In the genomic region with DNA sequence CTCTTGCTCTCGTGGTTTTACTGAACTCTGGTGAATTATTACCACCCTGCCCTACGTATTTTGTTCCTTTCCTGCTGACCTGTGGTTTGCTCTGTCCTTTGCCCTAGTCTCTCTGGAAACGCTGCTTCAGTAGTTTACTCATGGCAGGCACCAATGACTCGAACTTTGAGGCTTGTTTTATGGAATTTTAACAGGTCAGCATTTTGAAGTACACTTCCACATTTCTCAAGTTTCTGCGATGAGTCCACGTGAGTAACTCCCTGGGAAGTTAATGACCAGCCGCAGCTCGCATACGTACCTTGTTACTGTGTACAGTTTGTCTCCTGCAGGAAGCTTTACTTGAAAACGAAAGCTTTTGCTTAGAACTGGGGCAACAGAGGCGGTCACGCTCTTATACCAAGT, we compare ENCODE assay signal across 8 mouse cellular contexts. TPM values are rescaled to one million over a fixed set of nuclear protein-coding genes. Genes with fewer than 3 reads are reported as not detected.
DNase-seq lines count a peak whose midpoint lies in the region; ATAC-seq lines count a peak whose summit lies in the region.

No protein-coding gene starts in this region.

- WGBS in limb, embryonic 11.5 days, result 35% methylated on average over 12 of the region's 12 CpGs
- 60% methylated on average over 12 of the region's 12 CpGs for WGBS in limb, embryonic 10.5 days
- WGBS in limb, embryonic 15.5 days, result 19% methylated on average over 12 of the region's 12 CpGs
- WGBS in stomach, embryonic 14.5 days, result 27% methylated on average over 12 of the region's 12 CpGs

- H3K9me3 ChIP-seq in limb, embryonic 11.5 days (ENCODE audit: control insufficient read depth, low read length), result no peaks in the 10 kb centered on the region
- no peaks in the 10 kb centered on the region for H3K9me3 ChIP-seq in limb, embryonic 10.5 days (replicated peaks)
- H3K9me3 ChIP-seq in limb, embryonic 15.5 days, result no peaks in the 10 kb centered on the region
- no peaks in the 10 kb centered on the region for H3K9me3 ChIP-seq in stomach, embryonic 14.5 days (ENCODE audit: control insufficient read depth, low read depth, low read length)

- no peak for ATAC-seq in limb, embryonic 11.5 days (ENCODE audit: insufficient number of reproducible peaks, low FRiP score, low TSS enrichment, low read depth)
- ATAC-seq in granulocyte monocyte progenitor cell, adult 5-6 weeks (replicated peaks; ENCODE audit: poor library complexity, severe bottlenecking), result peak; percentile 67
- no peak for ATAC-seq in limb, embryonic 15.5 days (ENCODE audit: insufficient number of reproducible peaks, low FRiP score, low TSS enrichment, low read depth)
- ATAC-seq in stomach, embryonic 14.5 days (ENCODE audit: insufficient number of reproducible peaks, insufficient read depth, low FRiP score, low read depth), result no peak

- no peak overlapping the region for H3K27ac ChIP-seq in limb, embryonic 11.5 days (replicated peaks; ENCODE audit: low read depth, low read length)
- H3K27ac ChIP-seq in limb, embryonic 10.5 days, result no peak overlapping the region
- no peak overlapping the region for H3K27ac ChIP-seq in limb, embryonic 15.5 days
- peak overlapping the region; percentile 39; the same call in 1 of the 2 replicates for H3K27ac ChIP-seq in stomach, embryonic 14.5 days (ENCODE audit: low read length)

- no peak overlapping the region for H3K9ac ChIP-seq in limb, embryonic 11.5 days (ENCODE audit: low read length)
- H3K9ac ChIP-seq in limb, embryonic 15.5 days, result no peak overlapping the region
- no peak overlapping the region for H3K9ac ChIP-seq in stomach, embryonic 14.5 days (replicated peaks; ENCODE audit: low read depth, low read length)

- H3K4me2 ChIP-seq in limb, embryonic 11.5 days (ENCODE audit: low read depth, severe bottlenecking), result no peak overlapping the region
- H3K4me2 ChIP-seq in limb, embryonic 15.5 days, result peak overlapping the region; percentile 22; the same call in 1 of the 2 replicates
- peak overlapping the region; percentile 17; the same call in 1 of the 2 replicates for H3K4me2 ChIP-seq in stomach, embryonic 14.5 days (replicated peaks; ENCODE audit: low read depth, low read length)

- H3K27me3 ChIP-seq in limb, embryonic 11.5 days (ENCODE audit: control insufficient read depth, insufficient read depth, low read length), result no peaks in the 10 kb centered on the region
- no peaks in the 10 kb centered on the region for H3K27me3 ChIP-seq in limb, embryonic 10.5 days (ENCODE audit: low read depth, poor library complexity, severe bottlenecking)
- H3K27me3 ChIP-seq in limb, embryonic 15.5 days, result no peaks in the 10 kb centered on the region
- H3K27me3 ChIP-seq in stomach, embryonic 14.5 days (ENCODE audit: control insufficient read depth, insufficient read depth, low read length), result no peaks in the 10 kb centered on the region

- H3K4me3 ChIP-seq in limb, embryonic 11.5 days (ENCODE audit: low read depth, low read length), result no peak overlapping the region
- H3K4me3 ChIP-seq in limb, embryonic 10.5 days, result no peak overlapping the region
- no peak overlapping the region for H3K4me3 ChIP-seq in limb, embryonic 15.5 days
- H3K4me3 ChIP-seq in stomach, embryonic 14.5 days (ENCODE audit: low read depth, low read length), result no peak overlapping the region

- peak; percentile 22 for DNase-seq in limb, embryonic 11.5 days (ENCODE audit: low spot score)
- DNase-seq in limb, embryonic 10.5 days (ENCODE audit: low spot score), result no peak
- no peak for DNase-seq in thymus, postnatal 25 days
- DNase-seq in left cerebral cortex, postnatal 10 days (ENCODE audit: extremely low spot score in 1 of 2, low spot score in 2 of 2), result no peak
- no peak for DNase-seq in gastrocnemius, adult 8-10 months (ENCODE audit: low spot score in 2 of 2)

- intact Hi-C loops in left cerebral cortex, postnatal 10 days (cut with DNase I), result no loop called here

- H3K4me1 ChIP-seq in limb, embryonic 11.5 days (ENCODE audit: control insufficient read depth, insufficient read depth, low read length), result no peaks in the 10 kb centered on the region
- H3K4me1 ChIP-seq in limb, embryonic 10.5 days, result no peaks in the 10 kb centered on the region
- no peaks in the 10 kb centered on the region for H3K4me1 ChIP-seq in limb, embryonic 15.5 days
- 0 out of 2 replicates have a peak, but pooled peaks cover 2% of the 10 kb centered on the region for H3K4me1 ChIP-seq in stomach, embryonic 14.5 days (ENCODE audit: control insufficient read depth, insufficient read depth, low read length)

- H3K36me3 ChIP-seq in limb, embryonic 11.5 days (ENCODE audit: control insufficient read depth, insufficient read depth, low read length), result no peaks in the 10 kb centered on the region
- H3K36me3 ChIP-seq in limb, embryonic 10.5 days, result no peaks in the 10 kb centered on the region
- no peaks in the 10 kb centered on the region for H3K36me3 ChIP-seq in limb, embryonic 15.5 days
- H3K36me3 ChIP-seq in stomach, embryonic 14.5 days (ENCODE audit: control insufficient read depth, insufficient read depth, low read length), result no peaks in the 10 kb centered on the region

RNA-seq across cellular contexts. Expression of a gene that starts 2.9 kb away (rescaled TPM):
- polyA plus RNA-seq in limb, embryonic 11.5 days (2014; fragmentation: Nextera tagmentation; extraction: Ambion mirVana), result not detected in 2 replicates
- polyA plus RNA-seq in limb, embryonic 10.5 days (2016; fragmentation: Nextera tagmentation; extraction: Ambion mirVana), result 0.10 TPM in 1 of 2 replicates, not detected in the other
- total RNA-seq in granulocyte monocyte progenitor cell, adult 5-6 weeks (2014; fragmentation: Nextera tagmentation), result not detected in 2 replicates
- total RNA-seq in granulocyte monocyte progenitor cell, adult 5-6 weeks (2017), result 0.62 and 1.9 TPM in 2 replicates
- 0.74 and 2.0 TPM in 2 replicates for polyA plus RNA-seq in limb, embryonic 15.5 days (2015; fragmentation: Nextera tagmentation; extraction: Ambion mirVana)
- 3.7 and 4.1 TPM in 2 replicates for polyA plus RNA-seq in stomach, embryonic 14.5 days (2014; fragmentation: Nextera tagmentation; extraction: Ambion mirVana)
- total RNA-seq in left cerebral cortex, postnatal 10 days (2021), result 1 to 10 TPM; 3.3 to 4.2 TPM
- 1 to 10 TPM; 3.0 to 7.3 (median 4.5) TPM for total RNA-seq in gastrocnemius, adult 8-10 months (2022)

RNA-seq across cellular contexts. Expression of a gene that starts 3.1 kb away (rescaled TPM):
- polyA plus RNA-seq in limb, embryonic 11.5 days (2014; fragmentation: Nextera tagmentation; extraction: Ambion mirVana), result not detected in 2 replicates
- polyA plus RNA-seq in limb, embryonic 10.5 days (2016; fragmentation: Nextera tagmentation; extraction: Ambion mirVana), result not detected in 2 replicates
- total RNA-seq in granulocyte monocyte progenitor cell, adult 5-6 weeks (2014; fragmentation: Nextera tagmentation), result not detected in 2 replicates
- total RNA-seq in granulocyte monocyte progenitor cell, adult 5-6 weeks (2017), result not detected in 2 replicates
- not detected in 2 replicates for polyA plus RNA-seq in limb, embryonic 15.5 days (2015; fragmentation: Nextera tagmentation; extraction: Ambion mirVana)
- polyA plus RNA-seq in stomach, embryonic 14.5 days (2014; fragmentation: Nextera tagmentation; extraction: Ambion mirVana), result not detected in 2 replicates
- total RNA-seq in left cerebral cortex, postnatal 10 days (2021), result not detected
- total RNA-seq in gastrocnemius, adult 8-10 months (2022), result not detected

RNA-seq across cellular contexts. Expression of a gene that starts 3.1 kb away (rescaled TPM):
- polyA plus RNA-seq in limb, embryonic 11.5 days (2014; fragmentation: Nextera tagmentation; extraction: Ambion mirVana), result not detected in 2 replicates
- polyA plus RNA-seq in limb, embryonic 10.5 days (2016; fragmentation: Nextera tagmentation; extraction: Ambion mirVana), result not detected in 2 replicates
- not detected in 2 replicates for total RNA-seq in granulocyte monocyte progenitor cell, adult 5-6 weeks (2014; fragmentation: Nextera tagmentation)
- total RNA-seq in granulocyte monocyte progenitor cell, adult 5-6 weeks (2017), result not detected in 2 replicates
- not detected in 2 replicates for polyA plus RNA-seq in limb, embryonic 15.5 days (2015; fragmentation: Nextera tagmentation; extraction: Ambion mirVana)
- polyA plus RNA-seq in stomach, embryonic 14.5 days (2014; fragmentation: Nextera tagmentation; extraction: Ambion mirVana), result not detected in 2 replicates
- total RNA-seq in left cerebral cortex, postnatal 10 days (2021), result under 1 TPM in 1 of 2 experiments, not detected in 1; 0.28 TPM
- total RNA-seq in gastrocnemius, adult 8-10 months (2022), result not detected

RNA-seq across cellular contexts. Expression of a gene that starts 24.1 kb away (rescaled TPM):
- polyA plus RNA-seq in limb, embryonic 11.5 days (2014; fragmentation: Nextera tagmentation; extraction: Ambion mirVana), result not detected in 2 replicates
- not detected in 2 replicates for polyA plus RNA-seq in limb, embryonic 10.5 days (2016; fragmentation: Nextera tagmentation; extraction: Ambion mirVana)
- total RNA-seq in granulocyte monocyte progenitor cell, adult 5-6 weeks (2014; fragmentation: Nextera tagmentation), result not detected in 2 replicates
- not detected in 2 replicates for total RNA-seq in granulocyte monocyte progenitor cell, adult 5-6 weeks (2017)
- not detected in 2 replicates for polyA plus RNA-seq in limb, embryonic 15.5 days (2015; fragmentation: Nextera tagmentation; extraction: Ambion mirVana)
- not detected in 2 replicates for polyA plus RNA-seq in stomach, embryonic 14.5 days (2014; fragmentation: Nextera tagmentation; extraction: Ambion mirVana)
- total RNA-seq in left cerebral cortex, postnatal 10 days (2021), result not detected
- total RNA-seq in gastrocnemius, adult 8-10 months (2022), result not detected

RNA-seq across cellular contexts. Expression of a gene that starts 44.6 kb away (rescaled TPM):
- polyA plus RNA-seq in limb, embryonic 11.5 days (2014; fragmentation: Nextera tagmentation; extraction: Ambion mirVana), result not detected in 2 replicates
- not detected in 2 replicates for polyA plus RNA-seq in limb, embryonic 10.5 days (2016; fragmentation: Nextera tagmentation; extraction: Ambion mirVana)
- total RNA-seq in granulocyte monocyte progenitor cell, adult 5-6 weeks (2014; fragmentation: Nextera tagmentation), result not detected in 2 replicates
- total RNA-seq in granulocyte monocyte progenitor cell, adult 5-6 weeks (2017), result not detected in 2 replicates
- not detected in 2 replicates for polyA plus RNA-seq in limb, embryonic 15.5 days (2015; fragmentation: Nextera tagmentation; extraction: Ambion mirVana)
- polyA plus RNA-seq in stomach, embryonic 14.5 days (2014; fragmentation: Nextera tagmentation; extraction: Ambion mirVana), result not detected in 2 replicates
- not detected for total RNA-seq in left cerebral cortex, postnatal 10 days (2021)
- total RNA-seq in gastrocnemius, adult 8-10 months (2022), result not detected
